Mouse (Mus musculus): ENCODE results near the gene Ank3. TPM values are rescaled to one million over a fixed set of nuclear protein-coding genes. Genes with fewer than 3 reads are reported as not detected.

Ank3 gene
- total RNA-seq, 4 experiments from 2014 or later: 81.4 to 115 (median 89.6) TPM

- no peak for DNase-seq (ENCODE audit: low spot score in 2 of 2)
Observed at GRCm38 (mm10) chr10:69471841-69472240, 73.3 kb downstream of the Ank3 start.

- DNase-seq (ENCODE audit: low spot score in 2 of 2): no peak
Observed at GRCm38 (mm10) chr10:69476871-69477270, 78.3 kb downstream of the Ank3 start.

GRCm38 (mm10) chr10:69477656-69478055 lies 79.1 kb downstream of the Ank3 start:
- DNase-seq (ENCODE audit: low spot score in 2 of 2): no peak

GRCm38 (mm10) chr10:69478831-69479230 lies 80.3 kb downstream of the Ank3 start:
- no peak for DNase-seq (ENCODE audit: low spot score in 2 of 2)

- no peak for DNase-seq (ENCODE audit: low spot score in 2 of 2)
Observed at GRCm38 (mm10) chr10:69485191-69485786, 86.7 kb downstream of the Ank3 start.

- DNase-seq (ENCODE audit: low spot score in 2 of 2): no peak
Observed at GRCm38 (mm10) chr10:69490182-69490581, 91.6 kb downstream of the Ank3 start.

- no peak for DNase-seq (ENCODE audit: low spot score in 2 of 2)
Observed at GRCm38 (mm10) chr10:69491975-69492374, 93.4 kb downstream of the Ank3 start.

GRCm38 (mm10) chr10:69497382-69497781 lies 98.8 kb downstream of the Ank3 start:
- DNase-seq (ENCODE audit: low spot score in 2 of 2): no peak

- DNase-seq (ENCODE audit: low spot score in 2 of 2): no peak
Observed at GRCm38 (mm10) chr10:69500171-69500860, 101.7 kb downstream of the Ank3 start.

GRCm38 (mm10) chr10:69503791-69504190 lies 105.2 kb downstream of the Ank3 start:
- no peak for DNase-seq (ENCODE audit: low spot score in 2 of 2)

- no peak for DNase-seq (ENCODE audit: low spot score in 2 of 2)
Observed at GRCm38 (mm10) chr10:69507719-69508118, 109.1 kb downstream of the Ank3 start.

GRCm38 (mm10) chr10:69510392-69510791 lies 111.8 kb downstream of the Ank3 start:
- DNase-seq (ENCODE audit: low spot score in 2 of 2): no peak

- no peak for DNase-seq (ENCODE audit: low spot score in 2 of 2)
Observed at GRCm38 (mm10) chr10:69511234-69511633, 112.7 kb downstream of the Ank3 start.

- no peak for DNase-seq (ENCODE audit: low spot score in 2 of 2)
Observed at GRCm38 (mm10) chr10:69521977-69522376, 123.4 kb downstream of the Ank3 start.

GRCm38 (mm10) chr10:69523202-69523601 lies 124.6 kb downstream of the Ank3 start:
- no peak for DNase-seq (ENCODE audit: low spot score in 2 of 2)

GRCm38 (mm10) chr10:69527318-69527717 lies 128.7 kb downstream of the Ank3 start:
- no peak for DNase-seq (ENCODE audit: low spot score in 2 of 2)

GRCm38 (mm10) chr10:69528746-69529145 lies 130.2 kb downstream of the Ank3 start:
- DNase-seq (ENCODE audit: low spot score in 2 of 2): no peak

- DNase-seq (ENCODE audit: low spot score in 2 of 2): no peak
Observed at GRCm38 (mm10) chr10:69530326-69530725, 131.8 kb downstream of the Ank3 start.

GRCm38 (mm10) chr10:69531569-69531968 lies 133.0 kb downstream of the Ank3 start:
- DNase-seq (ENCODE audit: low spot score in 2 of 2): no peak

GRCm38 (mm10) chr10:69532169-69532730 lies 133.7 kb downstream of the Ank3 start:
- no peak for DNase-seq (ENCODE audit: low spot score in 2 of 2)

- peak in 1 of 2 experiments; percentile 41 for DNase-seq (ENCODE audit: low spot score in 2 of 2)
Observed at GRCm38 (mm10) chr10:69533505-69534388, 135.2 kb downstream of the Ank3 start.

- no peak for DNase-seq (ENCODE audit: low spot score in 2 of 2)
Observed at GRCm38 (mm10) chr10:69534716-69535115, 136.1 kb downstream of the Ank3 start.
